Mouse (Mus musculus) retina, postnatal 1 day (tissue): ENCODE results near the gene Fat4.

Experiments
- DNase-seq: peaks from one replicate; pipeline ENCODE4 v3.0.0-alpha.2; 2012

Gene Fat4

DNA sequence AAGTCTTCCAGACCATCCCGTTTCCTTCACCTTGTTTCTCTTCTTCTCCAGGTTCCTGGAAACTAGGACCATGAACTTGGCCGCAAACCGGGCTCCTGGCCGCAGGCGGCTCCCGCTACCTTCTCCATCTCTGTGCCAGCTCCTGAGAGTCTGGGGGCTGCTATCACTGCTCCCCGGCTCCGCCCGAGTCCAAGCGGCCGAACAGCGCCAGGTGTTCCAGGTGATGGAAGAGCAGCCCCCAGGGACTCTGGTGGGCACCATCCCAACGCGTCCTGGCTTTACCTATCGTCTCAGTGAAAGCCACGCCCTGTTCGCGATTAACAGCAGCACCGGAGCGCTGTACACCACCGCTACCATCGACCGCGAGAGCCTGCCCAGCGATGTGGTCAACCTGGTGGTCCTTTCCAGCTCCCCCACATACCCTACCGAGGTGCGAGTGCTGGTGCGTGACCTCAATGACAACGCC lies at the start of gene Fat4:
TSS of gene Fat4 (plus strand) at position 51 of the 466 bp plus-strand sequence.
- no peak for DNase-seq

DNA sequence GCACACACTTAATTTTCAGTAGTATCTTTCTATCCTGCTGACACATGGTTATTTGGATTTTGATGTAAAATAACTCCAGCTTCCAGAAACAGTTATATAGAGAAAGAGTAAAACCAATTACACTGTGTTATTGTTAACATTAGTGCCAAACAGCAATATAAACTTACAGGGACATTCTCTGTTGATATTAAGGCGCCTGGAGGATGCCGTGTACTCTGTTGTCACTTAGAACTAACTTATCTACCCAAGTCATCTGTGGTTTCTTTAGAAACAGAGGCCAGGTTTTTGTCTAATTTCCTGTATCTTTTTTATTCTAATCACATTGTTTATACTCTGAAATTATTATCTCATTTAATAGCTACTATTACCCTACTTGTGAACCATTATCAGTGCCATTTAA lies 47.3 kb upstream of the Fat4 start:
- no peak for DNase-seq

DNA sequence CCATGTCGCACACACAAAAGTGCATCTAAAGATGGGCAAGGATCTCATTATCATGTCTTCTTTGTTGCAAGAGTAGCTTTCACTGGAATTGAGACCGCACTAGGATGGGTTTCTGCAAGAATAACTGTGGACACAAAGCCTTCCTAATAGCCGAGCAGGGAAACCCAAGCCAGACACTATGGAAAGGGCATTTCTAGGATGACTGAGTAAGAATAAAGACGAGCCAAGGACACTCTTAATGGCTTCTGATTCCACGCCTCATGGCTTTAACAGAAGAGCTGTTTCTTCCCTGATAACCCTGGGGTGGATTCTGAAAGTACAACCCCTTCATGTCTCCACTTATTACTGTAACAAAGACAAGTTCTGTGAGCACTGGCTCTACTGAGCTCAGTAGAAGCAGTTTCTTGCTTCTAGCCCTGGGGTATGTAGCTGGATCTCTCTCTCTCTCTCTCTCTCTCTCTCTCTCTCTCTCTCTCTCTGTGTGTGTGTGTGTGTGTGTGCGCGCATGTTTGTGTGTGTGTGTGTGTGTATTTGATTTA lies 43.7 kb upstream of the Fat4 start:
- DNase-seq: peak; percentile 88

DNA sequence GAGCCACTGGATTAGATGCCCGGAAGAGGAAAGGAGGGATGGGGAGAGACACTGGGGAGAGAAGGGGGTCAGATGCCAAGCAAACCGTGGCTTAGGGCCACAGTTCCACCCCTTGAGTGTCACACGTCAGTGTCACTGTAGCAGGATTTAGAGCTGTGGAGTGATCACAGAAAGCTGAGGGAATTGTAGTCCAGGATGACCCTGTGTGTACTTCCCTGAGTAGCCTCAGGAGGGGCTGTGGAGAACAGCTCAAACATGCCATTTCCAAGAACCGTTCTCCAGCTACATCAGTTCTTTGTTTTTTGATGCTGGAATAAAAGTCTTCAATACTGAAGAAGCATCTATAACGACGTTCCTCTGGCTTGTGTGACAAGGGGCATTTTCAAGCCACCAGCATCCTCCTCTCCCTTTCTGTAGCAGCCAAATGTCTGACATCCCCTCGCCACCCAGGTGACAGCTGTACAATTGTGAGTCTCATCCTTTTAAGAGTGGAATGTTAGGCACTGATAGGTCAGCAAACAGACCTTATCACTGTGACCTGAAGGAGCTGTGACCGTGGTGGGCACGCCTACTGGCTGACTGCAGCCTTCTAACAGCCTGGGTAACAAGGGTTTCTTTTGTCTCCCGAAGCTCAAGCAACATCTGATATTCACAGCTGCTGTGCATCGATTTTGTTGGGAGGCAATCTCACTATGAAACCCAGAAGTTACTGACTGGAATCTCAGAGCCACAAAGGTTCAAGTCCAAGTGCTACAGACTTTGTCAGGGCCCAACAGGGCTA lies 39.9 kb upstream of the Fat4 start:
- DNase-seq: peak; percentile 39

DNA sequence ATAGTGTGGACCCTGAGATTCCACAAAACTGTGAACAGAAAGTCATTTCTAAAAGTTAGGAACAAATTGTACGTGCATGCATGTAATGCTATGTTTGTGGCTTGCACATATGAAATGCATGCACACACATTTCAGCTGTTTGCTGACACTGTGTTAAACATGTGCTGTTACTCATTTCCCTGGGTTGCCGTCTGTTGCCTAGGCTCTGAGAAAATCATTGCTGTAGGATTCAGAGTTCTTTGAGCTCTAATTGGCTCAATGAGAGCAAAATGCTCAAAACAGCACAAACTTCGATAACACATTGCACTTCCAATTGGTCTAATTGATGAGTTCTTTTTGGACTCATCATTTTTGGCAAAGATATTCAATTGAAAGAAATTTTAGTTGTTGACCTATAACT lies 37.7 kb upstream of the Fat4 start:
- DNase-seq: no peak

DNA sequence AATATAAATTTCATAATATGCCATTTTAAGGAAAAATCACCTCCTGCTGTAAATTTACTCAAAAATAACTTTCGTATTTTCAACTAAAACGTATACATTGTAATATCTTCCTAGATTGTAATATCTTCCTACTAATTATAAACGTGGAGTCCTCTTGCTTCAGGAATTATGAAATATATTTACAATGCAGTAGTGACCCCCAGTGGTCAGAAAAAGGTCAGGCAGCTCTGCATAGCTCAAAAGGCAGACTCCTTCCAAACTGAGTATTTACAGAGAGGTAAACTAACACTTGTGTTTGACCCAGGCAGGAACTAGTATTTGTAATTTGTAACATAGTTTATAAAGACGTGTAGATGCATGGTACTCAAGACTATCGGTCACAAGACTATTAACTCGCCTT lies 37.2 kb upstream of the Fat4 start:
- DNase-seq: peak; percentile 75

DNA sequence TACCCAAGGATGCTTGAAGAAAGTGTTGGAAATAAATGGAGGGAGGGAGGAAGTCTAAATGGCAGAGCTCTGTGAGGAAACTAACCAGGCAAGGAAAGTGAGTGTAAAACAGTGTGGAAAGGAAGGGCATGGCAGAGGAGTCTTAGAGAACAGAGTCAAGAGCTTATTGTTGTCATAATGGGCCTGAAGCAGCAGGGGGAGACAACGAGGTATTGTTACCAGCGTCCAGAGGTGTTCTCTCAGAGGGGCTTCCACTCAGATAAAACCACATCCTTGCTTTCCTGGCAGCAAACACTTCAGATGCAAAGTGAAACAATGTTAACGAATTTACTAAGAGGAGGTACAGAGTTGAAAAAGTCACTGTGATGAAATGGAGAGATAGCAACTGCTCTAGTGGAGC lies 33.1 kb upstream of the Fat4 start:
- peak; percentile 39 for DNase-seq

DNA sequence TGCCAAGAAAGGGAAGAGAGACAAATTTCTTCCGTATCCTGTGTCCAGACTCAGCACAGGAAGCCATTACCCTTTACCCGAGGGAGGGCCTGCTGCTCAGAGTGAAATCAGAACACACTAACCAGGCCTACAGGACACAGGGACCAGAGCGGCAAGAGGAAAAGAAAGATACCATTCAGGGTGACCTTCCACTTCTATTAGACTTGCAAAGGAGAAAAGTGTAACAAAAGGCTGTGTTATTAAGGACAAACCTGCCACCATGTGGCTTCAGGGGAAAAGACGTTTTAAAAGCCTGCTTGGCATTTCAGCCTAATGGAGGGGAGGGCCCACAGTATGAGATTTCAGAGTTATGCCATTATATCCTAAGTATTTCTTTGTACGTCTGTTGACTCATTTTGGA lies 26.1 kb upstream of the Fat4 start:
- DNase-seq: peak; percentile 34

DNA sequence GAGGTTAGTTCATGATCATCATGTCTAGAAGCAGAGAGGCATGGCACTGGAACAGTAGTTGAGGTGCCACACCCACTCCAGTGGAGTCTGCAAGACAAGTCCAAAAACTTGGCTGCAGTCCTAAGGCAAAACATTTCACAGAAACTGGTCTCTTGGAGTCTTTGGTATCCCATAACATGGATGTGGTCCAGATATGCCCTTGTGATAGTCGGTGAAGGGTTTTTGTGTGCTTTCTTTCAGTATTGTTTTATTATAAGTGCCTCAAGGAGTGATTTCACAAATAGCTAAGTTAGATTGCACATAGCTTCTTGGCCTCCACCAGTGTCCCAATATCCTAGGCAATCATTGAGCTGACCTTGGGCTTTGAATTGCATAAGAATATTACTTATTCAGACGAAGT lies 15.4 kb upstream of the Fat4 start:
- DNase-seq: no peak

DNA sequence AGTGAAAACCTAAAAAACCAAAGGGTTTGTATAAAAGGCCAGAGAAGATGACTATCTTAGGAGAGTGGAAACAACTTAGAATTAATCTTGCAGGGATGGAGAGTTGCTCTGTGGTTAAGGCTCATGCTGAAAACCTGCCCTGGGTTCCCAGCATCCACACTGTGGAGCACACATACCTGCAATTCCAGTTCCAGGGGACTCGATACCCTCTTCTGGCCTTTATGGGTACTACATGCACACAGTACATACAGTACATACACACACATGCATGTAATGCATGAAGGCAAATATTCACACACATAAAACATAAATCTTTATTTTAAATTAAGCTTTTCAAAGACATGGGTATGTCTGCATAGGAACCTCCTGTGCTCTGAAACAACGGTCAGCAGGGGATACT lies 10.9 kb upstream of the Fat4 start:
- DNase-seq: no peak

DNA sequence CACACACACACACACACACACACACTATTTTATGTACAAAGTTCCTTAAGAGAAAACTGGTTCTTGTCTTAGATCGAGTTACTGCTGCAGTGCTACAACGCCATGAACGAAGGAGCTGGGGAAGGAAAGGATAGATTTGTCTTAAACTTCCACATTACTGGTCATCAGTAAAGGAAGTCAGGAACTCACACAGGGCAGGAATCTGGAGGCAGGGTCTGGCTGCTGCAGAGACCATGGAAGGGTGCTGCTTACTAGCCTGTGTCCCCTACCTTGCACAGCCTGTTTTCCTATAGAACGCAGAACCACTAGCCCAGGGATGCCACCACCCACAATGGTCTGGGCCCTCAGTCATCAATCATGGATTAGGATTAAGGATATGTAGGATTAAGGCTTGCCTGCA lies 10.0 kb upstream of the Fat4 start:
- DNase-seq: no peak

DNA sequence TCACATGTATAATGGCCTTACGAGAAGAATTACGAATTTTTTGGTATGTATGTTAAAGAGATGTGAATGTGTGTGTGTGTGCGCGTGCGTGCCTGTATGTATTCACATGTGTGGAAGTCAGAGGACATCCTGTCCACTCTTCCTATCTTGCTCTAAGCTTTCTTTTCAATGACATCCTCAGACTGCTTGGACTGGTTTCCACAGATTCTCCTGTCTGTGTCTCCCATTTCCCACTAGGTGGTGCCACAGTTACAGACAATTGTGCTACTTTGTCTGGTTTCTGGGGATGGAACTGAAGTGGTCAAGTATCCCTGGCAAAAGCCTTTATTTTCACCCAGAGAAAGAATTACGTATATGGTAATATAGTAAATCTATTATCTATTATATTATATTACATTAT lies 4.0 kb upstream of the Fat4 start:
- peak; percentile 84 for DNase-seq

DNA sequence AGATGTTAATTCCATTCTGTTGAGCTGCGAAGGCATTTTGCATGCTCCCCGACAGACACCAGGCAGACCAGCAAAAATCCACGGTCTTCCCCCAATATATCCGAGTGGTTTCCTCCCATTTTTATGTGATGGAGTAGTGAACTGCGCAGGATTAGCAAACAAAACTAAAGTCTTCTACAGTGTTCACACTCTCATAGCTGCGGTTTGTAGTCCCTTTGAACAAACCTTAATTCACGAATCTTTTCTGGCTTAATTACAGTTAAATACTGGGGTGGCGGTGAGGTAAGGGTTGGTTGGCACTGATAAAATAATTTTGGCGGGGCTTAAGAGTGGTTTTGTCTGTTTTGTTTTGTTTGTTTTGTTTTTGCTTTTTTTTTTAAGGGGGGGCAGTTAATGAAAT lies 3.1 kb upstream of the Fat4 start:
- no peak for DNase-seq

DNA sequence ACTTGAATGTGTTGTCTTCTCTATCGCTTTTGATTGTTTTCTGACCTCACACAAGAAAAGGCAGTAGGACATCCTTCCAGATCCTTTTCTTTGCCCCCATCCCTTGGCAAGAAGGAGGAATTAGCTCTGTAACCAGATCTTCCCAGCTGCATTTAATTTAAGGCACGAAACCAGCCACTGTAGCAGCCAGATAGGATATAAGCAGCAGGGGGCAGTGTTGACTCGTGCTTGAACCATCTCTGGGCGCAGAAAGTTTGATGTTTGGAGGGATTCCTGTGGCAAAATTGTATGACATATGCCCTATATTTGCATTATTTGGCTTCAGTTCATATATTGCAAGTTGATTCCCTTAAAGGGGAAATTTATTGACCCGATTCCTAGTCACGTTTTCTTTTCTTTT lies 2.5 kb upstream of the Fat4 start:
- DNase-seq: peak; percentile 92

DNA sequence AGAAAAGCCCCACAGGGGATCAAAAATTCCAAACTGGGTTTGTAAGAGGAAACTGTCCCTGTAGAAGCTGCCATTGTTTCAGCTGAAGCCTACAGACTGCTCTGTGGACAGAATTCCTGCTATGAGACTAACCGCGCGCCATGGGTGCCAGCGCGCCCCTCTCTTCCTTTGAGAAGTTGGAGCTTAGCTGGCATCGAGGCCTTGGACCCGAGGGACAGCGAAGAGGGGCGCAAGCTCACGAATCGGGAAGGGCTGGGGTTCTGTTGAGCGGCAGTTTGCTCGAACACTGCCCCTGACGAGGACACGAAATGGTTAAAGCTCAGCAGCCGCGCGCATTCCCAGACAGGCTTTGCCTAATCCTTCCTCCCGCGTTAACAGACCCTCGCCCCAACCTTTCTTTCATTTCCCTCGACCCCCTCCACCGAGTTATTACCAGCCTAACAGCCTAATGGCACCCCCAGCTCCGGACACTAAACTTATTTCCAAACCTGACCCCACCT lies 1.8 kb upstream of the Fat4 start:
- peak; percentile 83 for DNase-seq

DNA sequence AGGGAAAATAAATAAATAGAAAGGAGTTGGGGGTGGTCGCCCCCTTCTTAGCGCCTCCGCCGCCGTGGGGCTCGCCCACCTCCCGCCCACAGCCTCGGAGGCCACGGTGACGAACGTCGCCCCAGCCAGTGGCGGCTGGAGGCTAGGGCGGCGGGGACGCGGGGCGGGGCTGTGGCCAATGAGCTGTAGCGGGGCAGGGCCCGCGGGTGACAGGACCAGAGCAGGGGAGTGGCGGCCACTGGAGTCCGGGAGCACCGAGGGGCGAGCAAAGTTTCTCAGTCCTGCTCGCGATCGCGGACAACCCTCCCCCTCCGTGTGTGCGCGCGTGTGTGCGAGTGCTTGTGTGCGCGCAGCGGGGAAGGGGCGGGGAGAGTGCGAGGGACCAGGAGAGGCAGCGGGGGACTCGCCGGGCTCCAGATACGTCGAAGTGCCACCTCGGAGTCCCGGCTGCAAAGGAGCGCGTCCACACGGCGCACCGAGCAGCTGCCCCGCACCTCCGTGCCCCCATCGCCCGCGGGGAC lies 1.2 kb upstream of the Fat4 start:
- DNase-seq: peak; percentile 94

DNA sequence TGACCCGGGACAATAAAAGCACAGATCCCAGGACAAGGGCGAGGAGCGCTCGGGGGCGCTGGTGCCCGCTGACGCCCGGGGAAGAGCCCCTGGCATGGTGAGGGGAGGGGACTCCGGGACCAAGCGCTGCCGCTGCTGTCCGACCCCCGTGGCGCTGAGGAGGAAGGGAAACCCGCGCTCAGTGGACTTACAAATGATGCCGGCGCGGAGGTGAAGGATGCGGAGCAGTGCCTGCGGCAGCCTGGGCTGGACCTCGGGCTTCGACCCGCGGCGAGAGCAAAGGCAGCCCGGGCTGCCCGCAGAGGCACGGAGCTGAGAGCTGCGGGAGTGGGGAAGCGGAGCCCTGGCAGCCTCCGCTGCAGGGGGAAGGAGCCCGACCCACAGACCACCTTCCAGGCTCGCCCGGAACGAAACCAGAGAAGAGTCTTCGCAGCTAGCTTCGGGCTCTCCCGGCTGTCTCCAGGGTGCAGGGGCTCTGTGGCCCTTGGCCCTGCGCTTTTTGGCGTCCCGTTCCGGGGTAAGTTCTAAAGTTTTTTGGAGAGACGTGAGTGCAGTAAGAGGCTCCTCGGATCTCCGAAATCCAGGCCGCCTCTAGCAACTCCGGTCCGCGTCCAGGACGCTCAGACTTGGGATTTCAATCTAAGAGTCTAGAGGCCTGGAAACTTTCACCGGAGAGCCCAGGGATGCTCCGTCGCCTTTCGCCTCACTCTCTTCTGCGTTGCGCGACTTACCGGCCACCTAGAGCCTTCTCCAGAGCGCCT lies 499 bp upstream of the Fat4 start:
- DNase-seq: peak; percentile 80

DNA sequence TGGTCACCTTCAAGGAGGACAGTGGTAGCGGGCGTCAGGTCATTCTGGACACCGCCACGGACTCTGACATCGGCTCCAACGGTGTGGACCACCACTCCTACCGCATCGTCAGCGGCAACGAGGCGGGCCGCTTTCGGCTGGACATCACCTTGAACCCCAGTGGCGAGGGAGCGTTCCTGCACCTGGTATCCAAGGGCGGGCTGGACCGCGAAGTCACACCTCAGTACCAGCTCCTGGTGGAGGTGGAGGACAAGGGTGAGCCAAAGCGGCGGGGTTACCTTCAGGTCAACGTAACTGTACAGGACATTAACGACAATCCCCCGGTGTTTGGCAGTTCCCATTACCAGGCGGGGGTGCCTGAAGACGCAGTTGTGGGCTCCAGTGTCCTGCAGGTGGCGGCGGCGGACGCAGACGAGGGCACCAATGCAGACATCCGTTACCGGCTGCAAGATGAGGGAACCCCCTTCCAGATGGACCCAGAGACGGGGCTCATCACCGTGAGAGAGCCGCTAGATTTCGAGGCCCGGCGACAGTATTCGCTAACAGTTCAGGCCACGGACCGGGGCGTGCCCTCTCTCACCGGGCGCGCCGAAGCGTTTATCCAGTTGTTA lies 746 bp downstream of the Fat4 start:
- DNase-seq: peak; percentile 70

DNA sequence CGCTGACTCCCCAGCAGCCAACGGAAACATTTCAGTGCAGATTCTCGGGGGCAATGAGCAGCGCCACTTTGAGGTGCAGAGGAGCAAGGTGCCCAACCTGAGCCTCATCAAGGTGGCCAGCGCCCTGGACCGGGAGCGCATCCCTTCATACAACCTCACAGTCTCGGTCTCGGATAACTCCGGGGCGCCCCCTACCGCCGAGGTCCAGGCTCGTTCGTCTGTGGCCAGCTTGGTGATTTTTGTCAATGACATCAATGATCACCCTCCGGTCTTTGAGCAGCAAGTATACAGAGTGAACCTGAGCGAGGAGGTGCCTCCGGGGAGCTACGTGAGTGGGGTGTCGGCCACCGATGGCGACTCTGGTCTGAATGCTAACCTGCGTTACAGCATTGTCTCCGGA lies 1.4 kb downstream of the Fat4 start:
- peak; percentile 81 for DNase-seq

DNA sequence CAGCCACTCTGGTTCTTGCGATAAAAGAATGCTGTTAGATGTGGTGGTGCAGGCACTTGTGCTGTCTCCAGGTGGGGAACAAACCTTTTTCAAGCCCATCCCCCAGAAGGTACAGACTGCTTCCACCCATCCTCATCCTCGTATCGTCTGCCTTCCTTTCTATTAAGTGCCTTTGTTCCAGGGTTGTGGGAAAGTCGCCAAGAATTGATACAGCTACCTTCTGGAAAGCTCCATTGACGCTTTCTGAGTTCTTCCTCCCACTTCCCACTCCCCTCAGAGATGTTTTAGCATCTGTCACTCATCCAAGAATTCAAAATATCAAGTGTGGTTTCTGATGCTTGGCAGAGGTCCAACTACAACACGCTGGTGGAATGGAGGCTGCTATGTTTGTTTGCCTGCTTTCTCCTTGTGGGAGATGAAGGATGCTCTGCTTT lies 6.1 kb downstream of the Fat4 start:
- DNase-seq: peak; percentile 59

DNA sequence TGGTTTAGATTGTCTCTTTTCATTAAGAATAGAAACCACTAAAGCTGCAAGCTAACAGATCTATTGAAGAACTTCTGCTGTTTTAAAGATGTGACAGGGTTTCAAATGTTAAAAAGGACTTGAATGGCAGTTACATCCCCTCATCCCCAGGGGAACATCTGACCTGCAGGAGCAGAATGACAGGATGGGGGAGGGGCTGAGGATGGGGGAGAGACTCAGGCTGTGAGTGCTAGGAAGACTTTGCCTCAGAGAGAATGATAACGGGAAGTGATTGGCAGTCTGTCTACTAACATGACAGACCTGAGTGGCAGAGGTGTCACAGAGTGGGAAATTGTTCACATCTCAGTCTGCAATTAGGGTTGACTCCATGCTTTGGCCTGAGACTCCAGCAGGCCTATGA lies 14.1 kb downstream of the Fat4 start:
- DNase-seq: peak; percentile 26

DNA sequence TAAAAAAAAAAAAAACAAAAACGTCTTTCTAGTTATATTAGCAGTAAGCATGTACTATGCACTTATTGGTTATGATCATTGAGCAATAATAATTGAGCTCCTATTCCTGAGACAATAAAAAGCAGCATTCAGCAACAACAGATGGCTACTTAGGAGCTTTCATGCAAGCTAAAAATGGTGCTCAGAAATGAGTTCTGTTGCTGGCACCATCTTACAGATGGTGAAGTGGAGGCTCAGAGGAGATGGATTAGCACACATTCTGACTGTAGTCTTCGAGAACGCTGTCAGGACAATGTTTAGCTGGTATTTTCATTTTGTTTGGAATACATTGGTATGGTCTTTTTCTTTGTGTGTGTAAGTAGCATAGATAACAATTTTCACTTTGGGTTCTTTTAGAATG lies 20.1 kb downstream of the Fat4 start:
- no peak for DNase-seq
